Mouse (Mus musculus): ENCODE results near the gene Hist1h2ah. TPM values are rescaled to one million over a fixed set of nuclear protein-coding genes. Genes with fewer than 3 reads are reported as not detected.

Hist1h2ah gene
- polyA plus RNA-seq, 1 experiment: not detected

DNA sequence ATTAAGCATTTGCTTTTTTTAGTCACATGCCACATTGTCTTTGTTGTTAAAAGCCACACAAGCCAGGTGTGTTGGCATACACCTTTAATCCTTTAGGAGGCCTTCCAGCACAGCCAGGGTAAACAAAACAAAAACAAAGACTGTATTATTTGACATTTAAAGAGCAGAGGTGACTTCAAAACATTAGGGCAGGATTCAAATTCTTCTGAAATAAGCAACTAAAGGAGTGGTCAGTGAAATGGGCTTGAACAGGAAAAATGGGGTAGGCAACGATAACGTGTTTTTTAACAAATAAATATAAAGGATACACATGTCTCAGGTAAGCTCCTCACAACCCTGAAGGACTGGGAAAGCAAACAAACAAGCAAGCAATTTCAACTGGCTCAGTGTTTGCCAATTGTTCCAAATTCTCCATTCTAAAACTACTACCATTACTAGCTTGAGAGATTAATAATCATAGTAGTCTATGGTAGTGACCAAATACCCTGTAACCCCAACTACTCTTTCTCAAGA is 4.6 kb upstream of the Hist1h2ah start:
- DNase-seq (ENCODE audit: low spot score): no peak

GRCm38 (mm10) chr13:22039364-22039763 is 4.0 kb upstream of the Hist1h2ah start:
- no peak for DNase-seq (ENCODE audit: low spot score)

- no peak for DNase-seq (ENCODE audit: low spot score)
Measured at GRCm38 (mm10) chr13:22037415-22037814, 2.0 kb upstream of the Hist1h2ah start.

DNA sequence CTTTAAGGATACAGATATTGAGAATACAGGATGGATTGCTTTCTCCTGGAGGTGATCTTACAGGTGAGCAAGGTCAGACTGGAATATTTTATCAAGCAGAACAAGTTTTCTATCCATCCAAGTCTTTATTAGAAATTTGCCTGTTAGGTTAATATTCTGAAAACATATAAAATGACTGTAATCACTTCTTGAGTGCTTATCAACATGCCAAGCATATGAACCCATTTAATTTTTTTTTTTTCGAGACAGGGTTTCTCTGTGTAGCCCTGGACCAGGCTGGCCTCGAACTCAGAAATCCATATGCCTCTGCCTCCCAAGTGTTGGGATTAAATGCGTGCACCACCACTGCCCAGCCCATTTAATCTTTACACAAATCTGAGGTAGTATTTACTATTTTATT is 1.6 kb upstream of the Hist1h2ah start:
- DNase-seq (ENCODE audit: low spot score): no peak

- no peak for DNase-seq (ENCODE audit: low spot score)
Measured at GRCm38 (mm10) chr13:22036149-22036956, 985 bp upstream of the Hist1h2ah start.

GRCm38 (mm10) chr13:22034443-22035266 is 713 bp downstream of the Hist1h2ah start:
- no peak for DNase-seq (ENCODE audit: low spot score)

DNA sequence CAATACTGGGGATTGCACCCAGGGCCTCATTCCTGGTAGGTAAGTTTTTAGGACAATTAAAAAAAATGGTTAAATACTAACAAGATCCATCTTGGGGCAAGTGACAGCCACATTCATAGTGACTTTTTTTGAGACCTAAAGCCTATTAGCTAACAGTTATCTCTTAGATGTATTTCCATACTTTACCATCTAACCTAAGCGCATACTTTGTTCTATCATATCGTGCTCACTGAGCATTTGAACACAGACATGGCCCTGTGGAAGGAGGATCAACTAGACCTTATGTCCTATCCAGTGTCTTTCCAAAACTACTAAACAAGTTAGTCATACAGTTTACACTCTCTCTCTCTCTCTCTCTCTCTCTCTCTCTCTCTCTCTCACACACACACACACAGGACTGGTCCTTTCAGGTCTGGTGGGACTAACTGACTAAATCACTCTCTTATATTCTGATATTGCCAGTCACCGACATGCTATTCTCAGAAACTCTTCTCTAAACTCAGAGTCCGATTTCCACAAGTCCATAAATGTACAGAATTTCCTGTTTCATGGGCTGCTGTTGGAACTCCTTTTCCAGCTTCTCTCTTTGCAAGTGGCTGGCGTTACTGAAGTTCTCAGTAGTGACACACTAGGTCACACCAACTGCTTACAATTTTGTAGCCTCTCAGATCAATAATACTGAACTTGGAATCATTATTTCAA is 1.5 kb downstream of the Hist1h2ah start:
- no peak for DNase-seq (ENCODE audit: low spot score)

DNA sequence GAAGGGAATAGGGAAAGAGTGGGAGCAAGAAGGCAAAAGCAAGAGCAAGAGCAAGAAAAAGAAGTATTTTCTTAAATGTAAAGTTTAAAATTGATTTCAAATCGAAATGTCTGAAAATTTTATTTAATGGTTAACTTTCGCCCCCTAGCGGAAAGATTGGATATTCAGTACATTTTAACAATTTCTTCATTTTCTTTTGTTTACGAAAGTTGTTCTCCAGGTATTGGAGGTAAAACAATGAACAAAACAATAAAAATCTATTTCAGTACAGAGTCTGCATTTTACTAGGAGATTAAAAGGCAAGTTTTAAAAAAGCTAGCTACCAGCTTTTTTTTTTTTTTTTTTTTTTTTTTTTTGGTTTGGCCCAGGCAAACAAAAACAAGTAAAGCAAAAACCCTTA is 4.9 kb downstream of the Hist1h2ah start:
- DNase-seq (ENCODE audit: low spot score): no peak

DNA sequence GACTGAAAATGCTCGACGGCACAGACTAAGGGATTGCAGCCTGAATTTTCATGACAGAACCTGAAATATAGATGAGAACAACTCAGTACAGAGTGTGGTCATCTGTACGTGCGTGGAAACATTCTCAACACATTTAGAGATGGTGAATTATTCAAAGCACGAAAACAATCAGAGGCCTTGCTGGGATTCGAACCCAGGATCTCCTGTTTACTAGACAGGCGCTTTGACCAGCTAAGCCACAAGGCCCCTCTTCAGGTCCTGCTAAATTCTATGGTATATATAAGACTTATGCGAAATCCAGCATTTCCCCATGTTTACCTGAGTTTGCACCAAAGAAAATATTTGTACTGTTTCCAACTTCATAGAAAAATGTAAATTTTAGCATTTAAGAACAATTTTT is 5.4 kb downstream of the Hist1h2ah start:
- no peak for DNase-seq (ENCODE audit: low spot score)

- peak; percentile 90 for DNase-seq (ENCODE audit: low spot score)
Measured at GRCm38 (mm10) chr13:22028673-22029460, 6.5 kb downstream of the Hist1h2ah start.

DNA sequence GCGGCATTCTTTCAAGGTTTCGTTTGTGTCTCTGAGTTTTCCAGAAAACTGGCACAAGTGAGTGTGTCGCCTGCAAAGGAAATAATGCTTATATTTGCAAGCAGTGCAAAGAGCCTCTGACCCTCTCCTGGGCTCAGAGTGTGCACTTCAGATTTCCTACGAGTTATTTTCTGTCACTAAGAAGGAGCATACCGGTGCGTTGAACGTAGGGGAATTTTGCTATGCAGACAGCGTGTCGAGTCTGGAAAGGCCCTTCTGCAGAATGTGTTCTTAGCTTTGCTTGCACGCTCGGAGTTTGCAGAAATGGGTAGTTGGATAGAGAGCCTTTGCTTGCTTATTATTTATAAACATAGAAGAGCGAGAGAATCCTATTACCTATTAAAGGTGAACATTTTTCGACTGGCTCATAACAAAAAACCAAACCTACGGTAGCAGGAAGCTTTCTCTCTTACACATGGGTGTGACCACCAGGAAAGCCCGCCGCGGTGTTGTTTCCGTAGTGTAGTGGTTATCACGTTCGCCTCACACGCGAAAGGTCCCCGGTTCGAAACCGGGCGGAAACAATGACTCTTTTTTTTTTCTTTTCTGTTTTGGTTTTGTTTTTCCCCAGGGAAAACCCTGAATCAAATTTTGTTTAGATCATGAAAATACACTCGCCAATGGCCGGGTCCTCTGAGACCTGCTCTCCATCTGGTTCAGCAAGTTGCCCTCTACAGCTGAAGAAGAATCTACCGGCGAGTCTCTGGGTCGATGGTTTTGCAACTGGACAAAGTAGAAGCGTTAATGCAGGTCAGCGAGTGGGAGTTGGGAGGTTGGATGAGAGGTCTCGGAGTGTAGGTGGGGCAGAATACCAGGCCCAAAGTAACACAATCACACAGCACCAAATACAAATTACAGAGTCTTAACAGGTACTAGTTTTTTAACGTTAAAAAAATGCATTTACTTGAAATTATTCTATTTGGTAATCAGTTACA is 9.0 kb downstream of the Hist1h2ah start:
- DNase-seq (ENCODE audit: low spot score): peak; percentile 76

DNA sequence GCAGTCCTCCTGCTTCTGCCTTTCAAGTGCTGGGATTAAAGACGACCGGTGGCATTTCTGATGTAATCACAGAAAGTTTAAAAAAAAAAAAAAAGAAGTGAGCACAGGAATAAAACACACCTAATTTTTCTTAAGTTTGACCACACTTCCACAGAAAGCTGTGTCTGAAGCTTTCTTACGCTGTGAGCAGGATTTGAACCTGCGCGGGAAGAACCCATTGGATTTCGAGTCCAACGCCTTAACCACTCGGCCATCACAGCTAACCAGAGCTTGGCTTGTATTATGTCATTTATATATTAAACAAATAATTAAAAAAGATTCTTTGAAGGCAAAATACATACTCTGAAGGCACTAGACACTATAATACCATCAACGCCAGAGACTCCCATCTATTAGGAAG is 13.1 kb downstream of the Hist1h2ah start:
- DNase-seq (ENCODE audit: low spot score): no peak

DNA sequence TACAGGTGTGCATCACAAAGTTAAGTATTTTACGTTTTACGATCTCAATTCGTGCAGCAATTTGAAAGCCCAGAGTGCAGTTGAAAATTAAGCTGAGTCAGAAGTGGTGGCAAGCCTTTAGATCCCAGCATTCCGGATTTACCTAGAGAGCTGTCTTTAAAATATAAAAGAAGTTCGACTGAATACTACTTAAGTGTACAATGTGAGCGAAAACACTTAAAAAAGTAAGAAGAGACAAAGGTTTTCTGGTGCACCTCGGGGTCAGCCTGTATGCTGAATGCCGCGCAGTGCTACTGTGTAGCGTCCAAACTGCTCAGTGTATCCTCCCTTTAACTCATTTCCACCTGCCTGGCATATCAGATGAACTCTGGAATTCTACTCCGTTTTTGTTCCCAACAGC is 13.8 kb downstream of the Hist1h2ah start:
- DNase-seq (ENCODE audit: low spot score): no peak

GRCm38 (mm10) chr13:22020901-22021339 is 14.4 kb downstream of the Hist1h2ah start:
- no peak for DNase-seq (ENCODE audit: low spot score)

GRCm38 (mm10) chr13:22019934-22020835 is 15.2 kb downstream of the Hist1h2ah start:
- no peak for DNase-seq (ENCODE audit: low spot score)

DNA sequence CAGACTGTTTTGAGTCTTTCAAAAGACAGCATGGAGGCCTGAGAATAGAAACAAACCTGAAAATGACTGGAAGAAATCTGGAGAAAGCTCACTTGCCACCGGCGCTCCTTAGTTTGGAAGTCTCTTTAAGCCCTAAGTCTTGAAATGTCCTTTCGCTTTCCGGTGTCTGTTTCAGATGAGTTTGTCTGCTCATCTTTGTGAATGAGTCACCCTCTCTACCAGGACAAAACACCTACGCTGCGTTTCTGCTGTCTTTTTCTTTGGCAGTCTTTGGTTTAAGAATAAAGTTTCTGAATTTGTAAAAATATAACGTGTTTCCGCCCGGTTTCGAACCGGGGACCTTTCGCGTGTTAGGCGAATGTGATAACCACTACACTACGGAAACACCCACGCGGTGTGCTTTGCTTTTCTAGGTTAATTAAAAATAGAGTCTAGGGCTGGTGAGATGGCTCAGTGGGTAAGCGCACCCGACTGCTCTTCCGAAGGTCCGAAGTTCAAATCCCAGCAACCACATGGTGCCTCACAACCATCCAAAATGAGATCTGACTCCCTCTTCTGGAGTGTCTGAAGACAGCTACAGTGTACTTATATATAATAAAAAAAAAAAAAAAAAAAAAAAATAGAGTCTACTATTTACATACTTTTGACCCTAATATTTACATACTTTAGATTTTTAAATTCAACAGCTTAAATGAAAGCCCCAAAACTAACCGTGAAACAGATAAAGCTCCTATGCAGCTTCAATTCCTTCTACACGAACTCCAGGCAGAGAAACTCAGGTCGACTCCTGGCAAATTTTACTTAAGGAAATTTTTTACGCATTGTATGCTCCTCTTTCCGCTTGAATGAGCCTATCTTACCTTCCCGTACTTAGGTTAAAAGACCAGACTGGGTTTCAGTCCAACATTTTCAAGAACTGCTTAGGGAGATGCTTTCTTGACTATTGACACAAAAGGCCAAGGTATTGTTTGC is 19.6 kb downstream of the Hist1h2ah start:
- DNase-seq (ENCODE audit: low spot score): no peak

GRCm38 (mm10) chr13:22014411-22014845 is 20.9 kb downstream of the Hist1h2ah start:
- no peak for DNase-seq (ENCODE audit: low spot score)

GRCm38 (mm10) chr13:22013716-22014115 is 21.7 kb downstream of the Hist1h2ah start:
- no peak for DNase-seq (ENCODE audit: low spot score)
